Mouse (Mus musculus): ENCODE data around the gene Kcnd1.
"Not testable (repeated sequence)": the region's sequence is repeated elsewhere in the genome, so short reads cannot be mapped to it uniquely, and the experiment has no call there.

Kcnd1 gene

GRCm38 (mm10) chrX:7821865-7822779 is at the start of gene Kcnd1:
Gene Kcnd1 (plus strand): TSS chrX:7822289.
- no peak for DNase-seq (ENCODE audit: low read depth, low spot score)

- DNase-seq (ENCODE audit: low read depth, low spot score), result no peak
These were observed 49.3 kb upstream of the Kcnd1 start for GRCm38 (mm10) chrX:7772766-7773165.

DNA sequence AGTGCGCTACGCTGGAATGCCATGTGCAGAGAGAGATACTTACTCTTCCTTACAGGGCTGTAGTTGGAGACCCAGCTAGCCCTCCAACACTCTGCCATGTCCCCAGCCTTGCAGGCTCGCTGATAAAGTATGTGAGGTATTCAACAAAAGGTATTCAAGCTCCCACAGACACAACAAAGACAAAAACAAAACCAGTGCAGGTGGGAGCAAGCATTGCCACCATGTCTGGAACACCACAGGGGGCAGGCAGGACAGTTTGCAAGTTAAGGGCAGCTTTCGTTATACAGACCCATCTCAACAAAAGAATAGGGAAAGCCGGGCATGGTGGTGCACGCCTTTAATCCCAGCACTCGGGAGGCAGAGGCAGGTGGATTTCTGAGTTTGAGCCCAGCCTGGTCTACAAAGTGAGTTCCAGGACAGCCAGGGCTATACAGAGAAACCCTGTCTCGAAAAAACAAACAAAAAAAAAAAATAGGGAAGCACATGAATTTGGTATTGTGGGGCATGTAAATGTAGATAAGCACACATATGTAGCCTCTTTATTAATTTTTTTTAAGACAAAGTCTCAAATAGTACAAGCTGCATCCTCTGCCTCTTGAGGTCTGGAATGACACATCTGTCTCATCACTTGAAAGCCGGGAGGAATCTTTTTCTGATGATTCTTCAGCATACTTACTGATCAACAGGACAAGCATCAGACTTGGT is 46.4 kb upstream of the Kcnd1 start:
- no peak for DNase-seq (ENCODE audit: low read depth, low spot score)

- peak; percentile 49 for DNase-seq (ENCODE audit: low read depth, low spot score)
These were observed 45.6 kb upstream of the Kcnd1 start for GRCm38 (mm10) chrX:7776329-7777082.

DNA sequence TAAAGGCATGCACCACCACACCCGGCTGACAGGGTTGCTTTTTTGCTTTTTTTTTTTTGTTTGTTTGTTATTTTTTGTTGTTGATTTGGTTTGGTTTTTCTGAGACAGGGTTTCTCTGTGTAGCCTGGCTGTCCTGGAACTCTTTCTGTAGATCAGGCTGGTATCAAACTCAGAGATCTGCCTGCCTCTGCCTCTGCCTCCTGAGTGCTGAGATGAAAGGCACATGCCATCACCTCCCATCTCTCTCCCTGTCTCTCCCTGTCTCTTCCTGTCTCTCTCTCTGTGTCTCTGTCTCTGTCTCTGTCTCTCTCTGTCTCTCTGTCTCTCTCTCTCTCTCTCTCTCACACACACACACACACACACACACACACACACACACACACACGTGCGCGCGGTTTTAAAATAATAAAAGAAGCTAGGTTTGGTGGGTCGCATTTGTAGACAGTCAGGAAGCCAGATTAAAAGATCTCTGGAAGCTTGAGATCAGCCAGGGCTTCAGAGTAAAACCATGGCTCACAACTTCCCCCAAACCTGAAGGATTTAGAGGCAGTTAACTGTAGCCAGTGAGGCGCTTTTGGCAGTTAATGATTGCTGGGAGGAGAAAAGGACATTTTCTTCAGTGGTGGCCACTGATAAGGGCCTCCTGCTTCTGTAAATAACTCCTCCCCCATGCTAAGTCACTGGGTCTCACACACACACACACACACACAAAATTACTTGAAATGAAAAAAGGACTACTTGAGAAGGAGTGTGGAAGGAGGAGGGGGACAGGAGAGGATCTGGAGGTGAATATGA is 43.4 kb upstream of the Kcnd1 start:
- DNase-seq (ENCODE audit: low read depth, low spot score), result no peak

GRCm38 (mm10) chrX:7779294-7779693 is 42.8 kb upstream of the Kcnd1 start:
- DNase-seq (ENCODE audit: low read depth, low spot score), result no peak

DNA sequence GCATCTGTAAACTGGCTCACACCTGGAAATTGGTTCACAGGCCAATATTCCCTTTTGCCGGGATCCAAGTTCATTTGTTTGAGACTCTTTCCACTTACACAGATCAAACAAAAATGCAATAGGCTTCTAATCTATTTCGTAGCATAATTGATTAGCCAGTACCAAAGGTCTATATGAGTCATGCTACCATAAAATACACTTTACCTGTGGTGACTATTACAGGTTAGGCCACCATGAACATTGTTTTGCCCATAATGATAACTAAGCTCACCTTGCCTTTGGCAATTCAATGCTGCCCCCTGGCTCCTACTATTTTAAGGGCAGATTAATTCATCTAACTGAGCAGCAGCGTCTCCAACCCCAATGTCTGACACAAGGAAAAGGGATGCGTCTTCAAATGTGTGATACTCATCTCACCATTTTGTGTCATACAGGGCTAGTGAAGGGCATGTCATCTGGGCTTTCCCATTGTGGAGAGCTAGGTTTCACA is 39.4 kb upstream of the Kcnd1 start:
- no peak for DNase-seq (ENCODE audit: low read depth, low spot score)

DNA sequence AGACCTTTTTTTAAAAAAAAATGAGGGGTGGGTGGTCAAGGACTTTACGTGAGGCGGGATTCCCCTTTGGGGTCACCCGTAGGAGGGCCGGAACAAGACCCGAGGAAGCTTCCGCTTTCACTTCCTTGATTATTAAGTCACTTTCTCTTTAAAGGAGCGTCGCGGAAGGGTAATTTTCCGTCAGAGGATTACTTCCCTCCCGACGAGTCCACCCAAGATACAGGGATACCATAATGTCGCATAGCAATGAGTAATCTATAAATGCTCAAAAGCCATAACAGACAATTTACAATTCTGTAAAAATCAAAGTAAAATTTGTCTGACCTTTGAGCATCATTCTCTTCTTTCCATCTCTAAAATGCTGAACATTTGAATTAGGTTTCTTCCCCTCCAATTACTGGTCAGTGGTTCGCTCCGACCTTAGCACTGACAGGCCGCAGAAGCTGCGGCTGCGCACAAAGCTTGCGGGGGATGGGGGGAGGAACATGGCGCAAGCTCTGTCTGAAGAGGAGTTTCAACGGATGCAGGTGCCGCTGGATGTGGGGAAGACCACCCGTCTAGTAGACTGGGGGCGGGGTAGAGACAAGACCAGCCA is 32.5 kb upstream of the Kcnd1 start, which contains the start of gene Gripap1:
Gripap1 (plus strand) TSS at position 224 of the 595 bp plus-strand sequence.
- peak; percentile 92 for DNase-seq (ENCODE audit: low read depth, low spot score)

DNA sequence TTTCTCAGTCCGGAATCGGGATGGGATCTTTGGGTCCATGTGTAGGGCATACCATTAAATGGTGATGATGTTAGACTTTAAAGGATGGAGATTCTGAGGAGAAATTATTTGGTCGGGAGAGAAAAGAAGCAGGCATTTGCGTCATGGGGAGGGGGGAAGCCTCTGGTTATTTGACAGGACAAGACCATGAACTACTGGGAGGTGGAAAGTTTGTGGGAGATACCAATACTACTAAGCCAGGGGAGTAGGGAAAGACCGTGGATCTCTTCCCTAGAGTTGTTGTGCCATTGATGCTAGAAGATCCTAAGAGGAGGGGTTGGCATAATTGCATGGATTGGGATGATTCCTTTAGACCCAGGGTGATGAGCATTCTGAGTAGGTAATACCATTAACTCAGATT is 31.8 kb upstream of the Kcnd1 start:
- DNase-seq (ENCODE audit: low read depth, low spot score), result peak; percentile 19

DNA sequence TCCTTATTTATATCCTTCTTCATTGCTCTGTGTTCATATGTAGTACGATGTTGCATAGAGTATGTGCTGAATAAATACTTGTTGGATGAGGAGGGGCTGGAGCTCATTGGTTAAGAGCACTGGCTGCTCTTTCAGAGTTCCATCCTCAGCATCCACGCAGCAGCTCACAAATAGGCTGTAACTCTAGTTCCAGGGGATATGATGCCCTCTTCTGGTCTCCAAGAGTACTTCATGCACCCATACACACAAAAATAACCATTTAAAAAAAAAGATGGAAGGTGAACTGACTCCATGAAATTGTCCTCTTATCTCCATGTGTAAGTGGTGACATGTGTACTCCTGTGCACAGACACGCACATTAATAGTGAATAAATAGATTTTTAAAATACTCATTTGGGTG is 28.7 kb upstream of the Kcnd1 start:
- DNase-seq (ENCODE audit: low read depth, low spot score), result peak; percentile 29

DNA sequence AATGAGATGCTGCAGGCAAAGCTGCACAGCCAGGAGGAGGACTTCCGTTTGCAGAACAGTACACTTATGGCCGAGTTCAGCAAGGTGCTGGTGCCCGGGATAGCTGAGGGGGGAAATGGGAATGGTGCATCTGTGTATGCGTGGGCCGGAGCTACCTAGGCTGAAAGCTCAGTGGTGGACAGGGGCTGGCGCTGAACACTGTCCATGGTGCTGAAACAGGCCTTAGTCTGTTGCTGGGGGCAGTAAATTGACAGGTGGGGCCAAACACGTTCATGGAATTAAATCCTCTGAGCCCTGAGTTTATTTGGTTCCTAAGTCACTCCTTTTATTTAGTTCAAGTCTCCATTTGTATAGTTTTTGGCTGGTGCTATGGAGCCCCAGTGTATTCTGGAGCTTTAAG is 27.1 kb upstream of the Kcnd1 start:
- DNase-seq (ENCODE audit: low read depth, low spot score), result peak; percentile 19

DNA sequence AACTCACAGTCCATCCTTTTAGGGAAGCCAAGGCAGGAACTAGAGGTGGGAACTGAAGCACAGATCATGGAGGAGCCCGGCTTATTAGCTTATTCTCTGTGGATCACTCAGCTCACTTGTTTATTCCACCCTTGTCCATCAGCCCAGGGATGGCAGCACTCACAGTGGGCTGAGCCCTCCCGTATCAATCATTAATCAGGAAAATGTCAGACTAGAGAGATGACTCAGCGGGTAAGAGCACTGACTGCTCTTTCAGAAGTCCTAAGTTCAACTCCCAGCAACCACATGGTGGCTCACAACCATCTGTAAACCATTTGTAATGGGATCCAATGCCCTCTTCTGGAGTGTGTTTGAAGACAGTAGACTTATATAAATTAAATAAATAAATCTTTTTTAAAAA is 24.8 kb upstream of the Kcnd1 start:
- DNase-seq (ENCODE audit: low read depth, low spot score), result no peak

DNA sequence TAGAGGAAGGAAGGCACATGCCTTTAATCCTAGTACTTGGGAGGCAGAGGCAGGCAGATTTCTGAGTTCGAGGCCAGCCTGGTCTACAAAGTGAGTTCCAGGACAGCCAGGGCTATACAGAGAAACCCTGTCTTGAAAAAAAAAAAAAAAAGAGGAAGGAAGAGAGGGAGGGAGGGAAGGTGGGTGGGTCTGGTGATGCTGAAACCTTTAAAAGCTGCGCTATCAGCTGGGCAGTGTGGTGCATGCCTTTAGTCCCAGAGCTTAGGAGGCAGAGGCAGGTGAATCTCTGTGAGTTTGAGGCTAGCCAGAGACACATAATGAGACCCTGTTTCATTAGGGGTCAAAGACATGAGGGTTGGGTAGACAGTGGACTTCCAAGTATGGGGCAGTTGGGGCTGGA is 19.9 kb upstream of the Kcnd1 start:
- not testable (repeated sequence) for DNase-seq (ENCODE audit: low read depth, low spot score)

DNA sequence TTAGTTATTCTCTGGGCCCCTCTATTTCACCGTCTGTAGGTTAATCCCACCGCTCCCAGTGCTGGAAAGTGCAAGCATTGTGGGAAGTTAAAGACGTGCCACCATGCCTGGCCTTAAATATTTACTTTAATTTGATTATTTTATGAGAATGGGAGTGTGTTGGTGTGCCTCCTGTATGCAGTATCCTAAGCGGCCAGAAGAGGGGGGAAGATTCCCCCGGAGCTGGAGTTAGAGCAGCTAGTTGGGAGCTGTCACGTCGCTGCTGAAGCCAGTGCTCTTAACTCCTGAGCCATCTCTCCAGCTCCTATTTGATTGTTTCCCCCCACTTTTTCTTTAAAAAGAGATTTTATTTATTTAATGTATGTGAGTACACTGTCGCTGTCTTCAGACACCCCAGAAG is 7.1 kb upstream of the Kcnd1 start:
- DNase-seq (ENCODE audit: low read depth, low spot score), result peak; percentile 8

DNA sequence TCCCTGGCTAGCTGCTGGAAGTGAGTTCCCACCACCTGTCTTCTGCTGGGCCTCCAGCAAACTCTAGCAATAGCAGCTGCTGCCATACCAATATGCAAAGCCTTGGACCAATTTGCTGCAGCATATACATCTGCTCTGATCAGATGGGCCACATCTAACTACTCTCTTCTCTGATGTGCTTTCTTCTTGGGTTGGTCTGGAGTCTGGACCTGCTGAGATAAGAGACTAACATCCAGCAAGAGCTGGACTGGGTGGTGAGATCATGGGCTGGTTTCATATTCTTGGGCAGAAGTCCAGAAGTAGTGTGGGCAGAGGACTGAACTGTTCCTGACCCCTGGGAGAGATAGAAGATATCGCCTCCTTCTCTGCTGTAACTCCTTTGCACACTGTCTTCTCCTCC is 15.1 kb downstream of the Kcnd1 start:
- DNase-seq (ENCODE audit: low read depth, low spot score), result no peak

- DNase-seq (ENCODE audit: low read depth, low spot score), result no peak
These were observed 18.7 kb downstream of the Kcnd1 start for GRCm38 (mm10) chrX:7840842-7841162.

DNA sequence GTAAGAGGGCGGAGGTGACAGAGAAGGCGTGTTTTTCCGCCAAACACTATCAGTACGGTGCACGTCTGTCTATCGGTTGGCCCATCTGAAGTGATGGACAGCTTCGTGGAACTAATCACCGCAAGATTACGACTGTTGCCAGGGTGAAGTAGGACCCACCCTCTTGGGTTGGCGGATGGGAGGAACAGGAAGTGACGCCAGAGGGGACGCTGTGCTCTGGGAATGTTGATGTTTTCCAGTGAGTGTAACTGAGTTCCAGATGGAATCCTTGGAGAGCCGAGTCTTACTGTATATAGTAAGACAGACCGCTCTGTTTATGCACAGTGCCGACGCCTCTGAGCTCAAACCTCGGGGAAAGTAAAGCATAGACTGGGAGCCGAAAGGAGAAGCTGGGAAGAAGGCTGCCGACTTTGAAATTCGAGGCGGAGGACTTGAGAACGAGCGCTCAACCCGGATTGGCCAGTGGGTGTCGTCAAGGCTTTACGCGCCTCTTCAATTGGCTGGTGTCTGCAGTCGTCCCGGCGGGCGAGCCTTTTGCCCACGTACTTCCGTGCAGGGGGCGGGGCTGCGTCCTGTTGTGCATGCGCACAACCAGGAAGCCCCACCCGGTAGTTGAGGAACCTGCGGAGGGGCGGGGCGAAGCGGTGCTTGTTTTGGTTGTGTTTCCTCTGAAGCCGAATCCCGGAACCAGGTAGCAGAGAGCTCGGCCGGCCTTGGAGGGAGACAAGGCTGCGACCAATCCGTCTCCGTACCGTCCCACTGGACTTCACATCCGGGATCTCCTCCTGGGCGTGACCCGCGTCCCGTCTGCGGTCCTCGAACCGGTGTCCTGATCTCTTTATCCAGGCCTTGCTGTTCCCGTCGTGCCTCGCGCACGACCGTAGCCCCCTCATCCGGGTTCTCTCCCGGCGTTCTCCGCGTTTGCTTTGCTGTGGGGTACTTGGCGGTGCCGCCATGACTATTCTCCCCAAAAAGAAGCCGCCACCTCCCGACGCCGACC is 19.4 kb downstream of the Kcnd1 start, which contains the start of gene Otud5:
Otud5 (plus strand) TSS at position 202 of the 1,000 bp plus-strand sequence.
- DNase-seq (ENCODE audit: low read depth, low spot score), result peak; percentile 95

DNA sequence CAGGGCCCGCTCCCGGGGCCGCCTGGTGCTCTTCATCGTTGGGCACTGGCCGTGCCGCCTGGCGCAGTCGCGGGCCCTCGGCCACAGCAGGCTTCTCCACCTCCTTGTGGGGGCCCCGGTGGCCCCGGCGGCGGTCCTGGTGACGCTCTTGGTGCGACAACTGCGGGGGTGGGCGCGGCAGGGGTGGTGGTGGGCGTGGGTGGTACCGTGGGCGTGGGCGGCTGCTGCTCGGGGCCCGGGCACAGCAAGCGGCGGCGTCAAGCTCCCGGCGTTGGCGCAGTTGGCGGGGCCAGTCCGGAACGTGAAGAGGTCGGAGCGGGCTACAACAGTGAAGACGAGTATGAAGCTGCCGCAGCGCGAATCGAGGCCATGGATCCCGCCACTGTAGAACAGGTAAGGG is 20.2 kb downstream of the Kcnd1 start:
- peak; percentile 10 for DNase-seq (ENCODE audit: low read depth, low spot score)

DNA sequence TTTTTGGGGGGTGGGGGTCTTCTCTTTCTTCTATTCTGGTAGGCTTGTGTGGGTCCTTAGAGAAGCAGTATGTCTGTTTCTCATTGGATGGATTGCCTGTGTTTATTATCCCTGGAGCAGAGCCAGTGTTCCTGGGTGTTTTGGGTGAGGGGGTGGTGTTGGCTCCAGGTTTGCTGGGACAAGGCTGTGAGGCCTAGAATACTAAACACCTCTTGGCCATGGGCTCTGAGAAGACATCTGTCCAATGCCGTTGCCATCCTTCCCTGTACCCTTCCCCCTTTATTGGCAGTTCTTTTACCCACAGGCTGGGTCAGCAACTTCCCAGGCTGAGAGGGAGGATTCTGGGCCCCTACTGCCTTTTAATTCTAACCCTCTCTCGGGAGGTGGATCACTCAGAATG is 25.8 kb downstream of the Kcnd1 start:
- DNase-seq (ENCODE audit: low read depth, low spot score), result no peak

Data from A20 (cell line).